ENCODE assay signal across 21 mouse cellular contexts in the genomic region with DNA sequence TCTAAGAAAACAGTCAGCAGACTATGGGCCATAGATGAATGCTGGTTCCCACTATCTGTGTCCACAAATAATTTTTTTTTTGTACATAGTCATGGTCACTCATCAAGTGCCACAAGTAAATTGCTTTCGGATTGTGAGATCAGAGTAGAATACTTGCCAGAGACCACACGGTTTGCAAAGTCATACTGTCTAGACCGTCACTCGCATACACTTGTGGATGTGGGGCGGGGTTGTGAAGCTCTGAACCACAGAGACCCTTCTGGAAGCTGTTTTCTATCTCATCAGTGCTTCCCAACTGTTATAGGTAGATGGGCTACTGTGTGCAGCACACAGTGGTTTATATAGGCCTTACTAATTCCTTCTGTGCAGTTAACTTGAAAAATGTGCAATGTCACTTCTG.
"Had no signal": no experiment of that assay in that cellular context is flagged by ENCODE, and none has a peak within 500 bp of the region (broad histone marks: within the 10 kb centered on the region; RNA-seq: fewer than 3 reads in every experiment).

No protein-coding gene starts in this region.

- H3K4me3 ChIP-seq: intestine, embryonic 15.5 days; kidney, embryonic 15.5 days; limb, embryonic 12.5 days; limb, embryonic 15.5 days; midbrain, embryonic 10.5 days had no signal

- ATAC-seq: intestine, embryonic 15.5 days; liver, postnatal 0 days; lung, postnatal 0 days had no signal

- H3K27me3 ChIP-seq: intestine, embryonic 15.5 days; limb, embryonic 15.5 days had no signal

- H3K9ac ChIP-seq: intestine, embryonic 15.5 days; kidney, embryonic 15.5 days; limb, embryonic 12.5 days; limb, embryonic 15.5 days; liver, embryonic 14.5 days; liver, postnatal 0 days; lung, embryonic 14.5 days had no signal

- DNase-seq: kidney, adult 11 months; kidney, adult 8-10 months; kidney, postnatal 10 days; kidney, postnatal 4 days; left cerebral cortex, postnatal 4 days; liver, postnatal 0 days; lung, embryonic 14.5 days; midbrain, embryonic 14.5 days; right cerebral cortex, adult 18-20 months; right cerebral cortex, postnatal 14 days; right cerebral cortex, postnatal 4 days had no signal

- H3K27ac ChIP-seq: intestine, embryonic 15.5 days; kidney, embryonic 15.5 days; limb, embryonic 12.5 days; limb, embryonic 15.5 days; liver, embryonic 14.5 days; macrophage; midbrain, embryonic 10.5 days; stomach, postnatal 0 days had no signal

- H3K4me1 ChIP-seq: intestine, embryonic 15.5 days; midbrain, embryonic 10.5 days had no signal

- H3K4me2 ChIP-seq: intestine, embryonic 15.5 days; kidney, embryonic 15.5 days; limb, embryonic 15.5 days; liver, embryonic 11.5 days; lung, embryonic 14.5 days had no signal

- H3K9me3 ChIP-seq: intestine, embryonic 15.5 days; kidney, embryonic 15.5 days; limb, embryonic 12.5 days; limb, embryonic 15.5 days; midbrain, embryonic 10.5 days had no signal

- H3K36me3 ChIP-seq: intestine, embryonic 15.5 days; kidney, embryonic 15.5 days; limb, embryonic 12.5 days; limb, embryonic 15.5 days; midbrain, embryonic 10.5 days had no signal
